Mouse (Mus musculus) testis, postnatal 14 days (tissue): ENCODE measurements around the gene Gnao1.

Source experiments
- DNase-seq: peaks from one replicate; pipeline ENCODE4 v3.0.0; 2021; ENCODE audit warnings: low spot score

Gnao1 gene

DNA sequence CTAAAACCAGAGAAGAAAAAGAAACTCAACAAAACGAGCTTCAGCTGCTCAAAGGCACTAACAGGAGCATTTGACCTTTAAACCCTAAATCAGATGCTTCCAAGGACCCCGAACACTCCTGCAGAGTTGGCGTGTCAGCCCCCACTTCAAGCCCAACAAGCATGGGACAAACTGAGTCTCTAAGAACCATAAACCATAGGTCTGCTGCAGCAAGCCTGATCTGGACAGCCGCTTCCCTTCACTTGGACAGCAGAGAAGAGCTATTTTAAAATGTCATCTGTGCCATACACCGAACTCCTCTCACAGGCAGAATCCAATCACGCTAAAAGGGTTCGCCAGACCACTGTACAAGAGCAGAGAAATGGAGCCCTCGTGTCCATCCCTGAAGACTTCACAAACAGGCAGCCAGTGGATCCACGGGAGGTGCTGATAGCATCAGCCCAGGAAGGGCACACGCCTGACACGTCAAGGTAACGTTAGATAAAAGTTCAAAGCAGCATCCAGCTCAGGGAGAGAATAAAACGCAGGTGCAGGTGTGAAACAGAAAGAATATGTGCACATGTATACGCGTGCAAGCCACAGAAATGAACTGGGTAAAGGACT is 199.6 kb downstream of the Gnao1 start:
- no peak for DNase-seq

DNA sequence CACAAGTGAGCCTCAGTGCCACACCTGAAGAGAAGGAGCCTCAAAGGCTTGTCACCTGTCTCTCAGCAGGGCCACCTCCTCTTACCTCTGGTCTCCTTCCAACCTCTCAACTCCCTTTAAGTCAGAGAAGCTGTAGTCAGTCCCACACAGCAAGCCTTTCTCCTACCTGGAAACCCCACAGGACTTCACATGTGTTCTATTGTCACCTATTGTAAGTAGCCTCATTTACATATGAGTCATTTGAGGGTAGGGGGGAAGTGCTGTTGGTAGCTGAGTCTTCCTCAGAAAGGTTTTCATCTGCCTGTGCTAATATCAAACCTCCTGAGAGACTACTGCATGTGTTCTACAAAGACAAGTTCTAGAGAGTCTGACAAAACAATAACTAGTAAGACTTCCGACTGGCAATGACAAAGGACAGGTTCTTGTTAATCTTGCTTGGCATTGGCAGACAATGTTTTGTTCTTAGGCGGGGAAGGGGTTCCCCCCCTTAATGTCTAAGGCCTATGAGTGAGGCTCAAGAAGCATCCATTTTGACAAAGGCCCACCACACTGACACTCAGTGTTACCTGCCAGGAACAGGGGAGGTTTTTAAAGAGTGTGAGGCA is 200.4 kb downstream of the Gnao1 start:
- no peak for DNase-seq

DNA sequence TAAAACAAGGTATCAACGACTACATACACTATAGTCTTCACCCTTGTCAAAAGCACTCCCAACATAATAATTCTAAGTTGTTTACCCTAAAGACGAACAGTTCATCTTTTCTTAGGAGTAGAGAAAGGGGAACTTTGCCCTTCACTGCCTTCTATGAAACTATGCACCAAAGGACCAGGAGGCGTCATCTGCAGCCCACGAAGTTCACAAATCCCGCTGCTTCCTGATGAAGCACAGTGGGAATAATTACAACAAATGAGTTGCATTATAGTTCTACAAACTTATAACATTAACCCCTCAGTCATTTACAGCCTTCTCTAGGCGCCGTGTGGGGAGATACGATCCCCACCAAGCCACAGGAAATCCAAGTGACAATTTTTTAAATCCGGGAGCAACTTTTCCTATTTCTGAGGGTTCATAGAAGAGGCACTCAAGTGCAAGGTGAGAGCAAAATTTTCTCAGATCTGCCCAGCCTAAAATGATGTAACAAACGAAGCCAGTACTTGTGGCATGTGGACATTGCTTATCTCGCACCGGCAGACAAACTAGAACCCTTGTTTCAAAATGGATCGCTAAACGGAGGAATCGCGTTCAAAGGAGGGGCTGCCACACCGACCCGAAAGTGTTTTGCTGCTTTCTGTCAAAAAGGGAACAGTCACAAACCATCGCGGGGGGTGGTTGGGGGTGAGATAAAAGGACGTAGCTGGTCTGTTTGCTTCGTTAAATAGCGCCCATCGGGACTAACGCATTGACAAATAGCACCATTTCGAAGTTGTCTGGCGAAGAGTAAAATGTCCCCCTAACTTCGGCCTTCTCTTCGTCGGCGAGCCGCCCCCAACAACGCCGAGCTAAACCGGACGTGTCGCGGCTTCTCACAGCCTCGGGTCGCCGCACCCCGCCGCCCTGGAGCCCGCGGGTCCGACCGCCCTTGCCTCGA is 201.6 kb downstream of the Gnao1 start:
- DNase-seq: no peak

DNA sequence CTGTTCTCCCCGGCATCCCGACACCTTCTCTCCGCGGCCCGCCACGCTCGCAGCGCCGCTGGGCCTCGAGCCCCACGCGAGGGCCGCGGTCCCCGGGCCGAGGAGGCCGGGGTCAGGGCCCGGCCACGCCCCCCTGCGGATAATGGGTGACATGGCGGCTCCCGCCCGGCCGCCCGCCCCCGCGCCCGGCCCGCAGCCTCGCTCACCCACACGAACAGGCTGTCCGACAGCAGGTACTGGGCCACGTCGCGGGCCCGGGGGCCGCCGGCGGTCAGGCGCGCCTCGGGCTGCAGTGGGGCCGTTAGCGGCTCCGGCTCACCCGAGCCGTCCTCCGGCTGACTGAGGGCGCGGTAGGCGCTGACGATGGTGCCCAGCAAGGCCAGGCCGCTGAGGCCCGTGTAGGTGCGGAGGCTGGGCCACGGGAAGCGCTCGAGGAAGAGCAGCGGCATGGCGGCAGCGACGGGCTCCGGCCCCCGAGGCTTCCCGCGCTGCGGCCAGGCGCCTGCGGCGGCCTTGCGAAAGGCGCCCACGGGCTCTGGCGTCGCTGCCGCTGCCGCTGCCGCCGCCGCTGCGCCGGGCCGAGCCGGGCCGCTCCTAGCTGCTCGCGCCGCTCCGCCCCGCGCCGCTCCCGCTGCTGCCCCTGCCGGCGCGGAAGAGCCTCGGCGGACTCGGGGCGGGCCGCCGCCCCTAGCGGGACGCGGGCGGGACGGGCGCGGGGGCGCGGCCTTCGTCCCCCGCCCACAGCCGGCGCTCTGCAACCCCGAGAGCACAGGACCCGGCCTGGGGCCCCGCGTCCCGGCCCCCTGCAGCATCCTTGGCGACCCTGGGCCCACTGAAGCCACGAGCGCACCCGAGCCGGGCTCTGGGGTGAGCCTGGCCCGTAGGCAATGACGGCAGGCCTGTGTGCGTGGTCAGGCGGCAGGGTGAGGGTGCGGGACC is 202.5 kb downstream of the Gnao1 start, which contains the start of gene Amfr:
Gene Amfr, minus strand, starts transcription at position 830 of the 939 bp plus-strand sequence.
- peak; percentile 87 for DNase-seq

DNA sequence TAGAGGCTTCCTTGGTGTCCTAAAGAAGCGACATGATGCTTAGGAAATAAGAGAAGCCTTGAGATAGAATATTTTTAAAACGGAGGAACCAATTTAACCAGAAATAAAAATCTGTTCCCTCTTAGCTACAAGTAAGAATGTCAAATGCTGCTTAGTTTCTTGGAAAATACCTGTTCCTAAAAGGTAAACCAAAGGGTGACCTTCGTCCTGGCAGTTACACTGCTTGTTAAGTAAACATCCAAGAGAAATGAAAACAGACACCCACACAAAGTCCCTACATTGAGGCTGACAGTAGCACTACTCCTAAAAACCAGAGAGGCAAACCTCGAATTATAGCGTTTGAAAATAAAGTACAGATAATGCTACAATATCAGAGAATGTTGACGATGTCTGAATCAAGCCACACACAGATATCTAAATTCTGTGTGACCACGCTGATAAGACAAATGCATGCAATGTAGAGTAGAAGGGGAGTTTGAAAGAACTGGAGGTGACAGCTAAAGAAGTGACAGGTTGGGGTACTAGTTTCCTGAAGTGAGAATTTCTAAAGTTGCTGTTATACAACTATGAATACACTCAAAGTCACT is 203.4 kb downstream of the Gnao1 start:
- no peak for DNase-seq
